Mouse (Mus musculus) intestine, embryonic 15.5 days (tissue): ENCODE data around the gene Nfkbia. TPM values are rescaled to one million over a fixed set of nuclear protein-coding genes. Genes with fewer than 3 reads are reported as not detected.
A peak's percentile ranks its signal among the peaks of the same experiment; 100 is the strongest.

Experiments
- ATAC-seq: fragments of 200-750 bp; cut with Nextera tagmentation; 2 replicates; pipeline ENCODE4 v1.8.0; 2017; ENCODE audit warnings: moderate TSS enrichment, moderate library complexity
- H3K27ac ChIP-seq: fragments of 300-500 bp; sonication (generic); 2 replicates; pipeline ENCODE4 v1.5.1; 2015; ENCODE audit warnings: mild to moderate bottlenecking, inconsistent platforms
- H3K27me3 ChIP-seq: fragments of 300-500 bp; sonication (generic); replicated peaks from 2 replicates; pipeline ENCODE4 v1.6.1; 2015; ENCODE audit warnings: inconsistent platforms
- H3K36me3 ChIP-seq: fragments of 300-500 bp; sonication (generic); 2 replicates; pipeline ENCODE4 v1.6.1; 2015; ENCODE audit warnings: inconsistent platforms
- H3K4me1 ChIP-seq: fragments of 300-500 bp; sonication (generic); replicated peaks from 2 replicates; pipeline ENCODE4 v1.6.1; 2015; ENCODE audit warnings: inconsistent platforms
- H3K4me2 ChIP-seq: fragments of 300-500 bp; sonication (generic); replicated peaks from 2 replicates; pipeline ENCODE4 v1.6.1; 2015; ENCODE audit warnings: mild to moderate bottlenecking, inconsistent platforms
- H3K4me3 ChIP-seq: fragments of 300-500 bp; sonication (generic); replicated peaks from 2 replicates; pipeline ENCODE4 v1.5.1; 2015; ENCODE audit warnings: inconsistent platforms
- H3K9ac ChIP-seq: fragments of 300-500 bp; sonication (generic); 2 replicates; pipeline ENCODE4 v1.6.1; 2015; ENCODE audit warnings: inconsistent platforms
- H3K9me3 ChIP-seq: fragments of 300-500 bp; sonication (generic); 2 replicates; pipeline ENCODE4 v1.6.1; 2016; ENCODE audit warnings: inconsistent platforms
- WGBS: fragments of 180-500 bp; shearing (Covaris S2); methylation state at CpG from one replicate; pipeline ENCODE4 v1.1.7; 2015; 5-methylcytosine and 5-hydroxymethylcytosine counted together
- polyA plus RNA-seq: library from polyadenylated mRNA; unstranded; fragments of >200 nt; fragmentation: Nextera tagmentation; extraction: Ambion mirVana; gene quantifications from 2 replicates; pipeline ENCODE4 v1.2.1, GENCODE M21; 2015

Gene Nfkbia
- polyA plus RNA-seq, 1 experiment from 2014 or later: 72.5 TPM

DNA sequence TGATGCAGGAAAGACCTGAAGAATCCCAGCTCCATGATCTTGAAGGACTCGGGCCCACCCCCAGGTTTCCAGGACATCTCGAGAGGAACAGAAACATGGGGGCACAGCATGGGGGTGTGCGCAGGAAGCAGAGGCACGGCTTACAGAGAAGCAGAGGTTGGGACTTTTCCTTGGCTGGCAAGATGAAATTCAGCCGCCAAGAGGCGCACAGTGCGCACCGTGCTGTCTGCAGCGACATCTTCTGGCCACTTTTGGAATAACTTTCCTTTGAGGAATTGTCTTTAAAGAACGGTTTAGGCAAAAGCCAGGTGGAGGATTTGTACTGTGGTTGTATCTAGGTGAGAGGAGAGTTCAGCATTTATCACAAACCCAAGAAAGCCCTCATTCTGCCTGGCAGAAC, 6.6 kb upstream of the Nfkbia start:
- Histone ChIP-seq H3K4me1 (no peaks in the 10 kb centered on the region), H3K4me2 (peak overlapping the region; percentile 40; the same call in 1 of the 2 replicates), H3K4me3 (no peak overlapping the region), H3K27ac (no peak overlapping the region), H3K9me3 (no peaks in the 10 kb centered on the region), H3K9ac (no peak overlapping the region), H3K27me3 (no peaks in the 10 kb centered on the region), H3K36me3 (no peaks in the 10 kb centered on the region)
- WGBS: under 1% methylated on average over 10 of the region's 10 CpGs
- peak; percentile 78 for ATAC-seq

DNA sequence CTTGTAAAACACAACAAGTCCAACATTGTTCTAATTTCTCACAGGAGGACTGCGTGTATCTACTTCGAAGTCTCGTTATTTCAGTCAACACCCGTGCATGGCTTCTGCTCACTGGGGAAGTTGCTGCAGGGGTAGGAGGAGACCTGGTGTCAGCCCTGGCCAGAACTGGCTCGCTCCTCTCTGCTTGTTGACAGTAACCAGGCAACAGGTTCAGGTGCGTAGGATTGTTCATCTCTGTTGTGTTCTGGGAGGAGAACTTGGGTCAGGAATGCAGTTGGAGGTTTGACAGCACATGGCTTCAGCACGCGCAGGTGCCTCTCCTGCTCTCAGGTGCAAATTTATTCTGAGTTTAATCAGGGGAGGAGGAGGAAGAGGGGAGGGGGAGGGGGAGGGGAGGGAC, 5.3 kb upstream of the Nfkbia start:
- no peaks in the 10 kb centered on the region for H3K9me3 ChIP-seq
- no peaks in the 10 kb centered on the region for H3K36me3 ChIP-seq
- no peak for ATAC-seq
- no peak overlapping the region for H3K27ac ChIP-seq
- no peak overlapping the region for H3K4me2 ChIP-seq
- H3K4me3 ChIP-seq: no peak overlapping the region
- no peak overlapping the region for H3K9ac ChIP-seq
- peaks cover 8% of the 10 kb centered on the region for H3K4me1 ChIP-seq
- 49% methylated on average over 8 of the region's 8 CpGs for WGBS
- no peaks in the 10 kb centered on the region for H3K27me3 ChIP-seq

DNA sequence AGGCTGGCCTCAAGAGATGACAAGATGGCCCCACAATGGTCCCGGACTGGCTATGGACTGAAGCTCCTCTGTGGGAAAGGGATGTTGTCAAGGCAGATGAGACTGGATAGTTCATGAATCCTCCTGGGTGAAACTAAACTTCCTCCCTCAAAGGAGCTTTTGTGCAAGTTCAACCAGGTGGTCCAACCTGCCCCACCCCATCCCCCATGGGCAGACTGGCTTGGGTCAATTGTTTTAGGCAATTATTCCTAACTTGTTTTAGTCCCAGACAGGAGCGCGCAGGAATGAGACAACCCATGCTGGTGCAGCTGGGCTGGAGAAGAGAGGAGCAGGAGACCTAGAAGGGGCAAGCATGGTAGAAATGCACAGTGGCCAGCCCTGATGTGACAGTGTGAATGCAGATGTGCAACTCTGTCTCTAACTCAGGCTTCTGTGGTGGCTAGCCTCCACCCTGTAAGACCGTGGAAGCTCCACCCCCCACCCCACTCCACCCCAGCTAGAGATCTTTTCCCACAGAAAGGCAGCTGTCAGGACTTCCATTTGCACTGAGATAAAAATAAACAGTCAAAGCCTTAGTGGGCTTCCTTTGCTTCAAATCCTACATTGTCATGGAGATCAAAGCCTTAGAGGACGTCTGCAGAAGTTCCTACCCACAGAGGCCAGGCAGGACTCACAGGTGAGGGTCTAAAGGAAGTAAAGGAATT, 3.6 kb upstream of the Nfkbia start:
- H3K36me3 ChIP-seq: no peaks in the 10 kb centered on the region
- no peak overlapping the region for H3K4me2 ChIP-seq
- no peak overlapping the region for H3K4me3 ChIP-seq
- no peaks in the 10 kb centered on the region for H3K27me3 ChIP-seq
- no peaks in the 10 kb centered on the region for H3K9me3 ChIP-seq
- H3K9ac ChIP-seq: no peak overlapping the region
- peaks cover 9% of the 10 kb centered on the region for H3K4me1 ChIP-seq
- 62% methylated on average over 5 of the region's 5 CpGs for WGBS
- no peak for ATAC-seq
- no peak overlapping the region for H3K27ac ChIP-seq

DNA sequence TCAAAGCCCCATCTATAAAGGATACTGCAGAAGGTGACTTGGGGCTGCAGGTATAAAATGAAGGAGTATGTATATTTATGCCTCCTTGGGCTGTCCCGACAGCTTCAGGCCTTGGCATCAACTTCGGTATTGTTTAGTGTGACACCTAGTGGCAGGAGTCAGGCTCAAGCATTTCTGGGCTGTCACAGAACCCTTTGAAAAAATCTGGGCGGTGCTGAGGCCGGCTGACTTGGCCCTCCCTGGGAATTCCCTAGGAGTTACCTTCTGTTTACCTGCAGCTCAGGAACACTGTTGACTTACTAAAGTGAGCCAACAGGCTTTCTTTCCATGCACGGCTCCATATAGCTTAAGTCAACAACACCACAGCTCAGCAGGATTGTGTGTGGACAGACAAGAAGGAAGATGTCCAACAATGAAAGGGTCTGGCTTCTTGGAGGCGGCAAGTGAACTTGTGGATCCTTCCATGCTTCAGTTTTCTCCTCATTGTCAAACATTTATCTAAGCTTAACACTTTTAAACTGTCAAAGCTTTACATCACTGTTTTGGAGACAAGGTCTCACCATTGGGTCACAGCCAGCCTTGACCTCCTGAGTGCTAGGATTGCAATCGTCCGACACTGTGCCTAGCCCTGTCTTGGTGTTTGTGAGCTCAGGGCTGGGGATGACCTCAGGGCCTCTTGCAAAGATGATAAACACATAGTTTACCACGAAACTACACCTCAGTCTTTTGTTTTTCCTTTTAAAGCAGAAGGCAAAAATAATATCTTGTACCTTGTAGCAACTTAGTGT, 2.9 kb upstream of the Nfkbia start:
- 33% methylated on average over 9 of the region's 9 CpGs for WGBS
- no peaks in the 10 kb centered on the region for H3K36me3 ChIP-seq
- no peaks in the 10 kb centered on the region for H3K9me3 ChIP-seq
- peaks cover 15% of the 10 kb centered on the region for H3K4me1 ChIP-seq
- H3K27ac ChIP-seq: no peak overlapping the region
- no peak for ATAC-seq
- H3K27me3 ChIP-seq: no peaks in the 10 kb centered on the region
- H3K4me3 ChIP-seq: no peak overlapping the region
- H3K4me2 ChIP-seq: no peak overlapping the region
- no peak overlapping the region for H3K9ac ChIP-seq

DNA sequence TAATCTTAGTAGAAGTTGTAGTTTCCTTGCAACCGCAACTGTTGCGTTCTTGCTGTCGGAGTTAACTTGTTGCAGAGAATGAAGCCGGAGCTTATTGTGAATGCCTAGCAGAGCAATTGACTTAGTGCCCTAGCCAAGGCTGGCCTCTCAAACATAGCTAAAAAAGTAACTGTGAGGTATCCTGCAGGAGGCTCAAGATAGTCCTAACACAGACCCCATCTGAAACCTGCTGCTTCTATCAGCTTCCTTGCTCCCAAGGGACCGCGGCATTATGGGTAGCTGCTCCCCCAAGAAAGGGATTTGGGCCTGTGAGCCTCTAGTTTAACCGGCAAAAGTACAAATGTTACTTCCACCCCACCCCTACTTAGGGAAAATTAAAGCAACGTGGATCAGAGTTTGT, 934 bp upstream of the Nfkbia start:
- no peaks in the 10 kb centered on the region for H3K9me3 ChIP-seq
- H3K36me3 ChIP-seq: peaks cover 5% of the 10 kb centered on the region; the same call in 1 of the 2 replicates
- WGBS: 39% methylated on average over 8 of the region's 8 CpGs
- peak overlapping the region; percentile 100 for H3K27ac ChIP-seq
- H3K4me2 ChIP-seq: peak overlapping the region; percentile 86
- ATAC-seq: no peak
- no peaks in the 10 kb centered on the region for H3K27me3 ChIP-seq
- peaks cover 23% of the 10 kb centered on the region for H3K4me1 ChIP-seq
- peak overlapping the region; percentile 97; the same call in 1 of the 2 replicates for H3K9ac ChIP-seq
- no peak overlapping the region for H3K4me3 ChIP-seq

- no peaks in the 10 kb centered on the region for H3K9me3 ChIP-seq
- H3K36me3 ChIP-seq: peaks cover 5% of the 10 kb centered on the region; the same call in 1 of the 2 replicates
- peak overlapping the region; percentile 100 for H3K27ac ChIP-seq
- H3K4me1 ChIP-seq: peaks cover 23% of the 10 kb centered on the region
- H3K27me3 ChIP-seq: no peaks in the 10 kb centered on the region
- no peak for ATAC-seq
- peak overlapping the region; percentile 92 for H3K4me3 ChIP-seq
- peak overlapping the region; percentile 86 for H3K4me2 ChIP-seq
- H3K9ac ChIP-seq: peak overlapping the region; percentile 97
- WGBS: under 1% methylated on average over 12 of the region's 12 CpGs
These were observed 494 bp upstream of the Nfkbia start for GRCm38 (mm10) chr12:55492941-55493340.

DNA sequence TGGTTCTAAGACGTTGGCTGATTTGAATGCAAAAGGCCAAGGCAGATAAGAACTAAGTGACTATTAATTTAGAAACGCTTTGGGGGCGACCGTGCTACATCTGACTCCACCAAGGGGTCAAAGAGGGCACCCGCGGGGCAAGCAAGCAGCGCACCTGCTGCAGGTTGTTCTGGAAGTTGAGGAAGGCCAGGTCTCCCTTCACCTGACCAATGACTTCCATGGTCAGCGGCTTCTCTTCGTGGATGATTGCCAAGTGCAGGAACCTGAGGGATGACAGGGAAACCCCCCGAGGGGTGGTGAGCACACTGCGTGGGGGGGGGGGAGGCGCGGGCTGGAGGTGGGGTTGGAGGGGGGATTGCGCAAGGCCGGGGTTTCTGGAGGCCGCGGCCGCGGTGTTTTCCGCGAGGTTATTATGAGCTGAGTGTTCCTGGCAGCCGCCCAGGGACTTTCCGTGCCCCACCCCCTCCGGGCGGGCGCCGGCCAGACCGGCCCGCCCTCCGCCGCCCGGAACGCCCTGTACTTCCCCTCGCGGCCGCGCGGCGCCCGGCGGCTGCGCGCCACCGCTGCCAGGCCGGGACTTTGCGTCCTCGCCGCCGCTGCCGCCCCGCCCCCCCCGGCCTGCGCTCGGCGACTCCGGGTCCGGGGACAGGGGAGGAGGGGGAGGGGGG, 797 bp downstream of the Nfkbia start:
- Histone ChIP-seq H3K9ac (peak overlapping the region; percentile 97), H3K4me2 (peak overlapping the region; percentile 86), H3K27me3 (no peaks in the 10 kb centered on the region), H3K9me3 (no peaks in the 10 kb centered on the region), H3K4me1 (peaks cover 23% of the 10 kb centered on the region), H3K36me3 (peaks cover 7% of the 10 kb centered on the region; the same call in 1 of the 2 replicates), H3K4me3 (peak overlapping the region; percentile 92), H3K27ac (peak overlapping the region; percentile 100)
- peak; percentile 91 for ATAC-seq
- 1% methylated on average over 47 of the region's 57 CpGs for WGBS

DNA sequence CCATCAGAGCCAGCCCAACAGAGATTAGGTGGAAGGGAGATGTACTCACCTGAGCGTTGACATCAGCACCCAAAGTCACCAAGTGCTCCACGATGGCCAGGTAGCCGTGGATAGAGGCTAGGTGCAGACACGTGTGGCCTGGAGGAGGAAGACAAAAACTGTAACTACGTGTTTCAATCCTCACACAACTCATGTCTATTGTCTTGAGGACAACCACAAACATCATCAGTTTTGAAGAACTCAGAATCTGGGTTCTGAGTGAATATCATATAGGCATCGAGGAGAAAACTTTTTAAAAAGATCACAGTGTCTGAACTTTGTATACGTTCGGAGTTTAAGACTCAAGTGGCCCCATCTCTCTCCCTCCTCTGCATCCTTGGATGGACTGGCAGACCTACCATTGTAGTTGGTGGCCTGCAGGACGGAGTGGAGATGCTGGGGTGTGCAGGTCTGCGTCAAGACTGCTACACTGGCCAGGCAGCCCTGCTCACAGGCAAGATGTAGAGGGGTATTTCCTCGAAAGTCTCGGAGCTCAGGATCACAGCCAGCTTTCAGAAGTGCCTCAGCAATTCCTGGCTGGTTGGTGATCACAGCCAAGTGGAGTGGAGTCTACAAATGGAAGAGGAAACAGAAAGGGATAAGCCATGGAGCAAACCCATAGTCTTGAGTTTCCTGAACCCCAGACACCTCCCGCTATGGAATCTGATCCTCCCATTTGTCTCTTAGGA, 1.6 kb downstream of the Nfkbia start:
- WGBS: 69% methylated on average over 13 of the region's 13 CpGs

GRCm38 (mm10) chr12:55489986-55490721, 2.3 kb downstream of the Nfkbia start:
- Histone ChIP-seq H3K9ac (no peak overlapping the region), H3K9me3 (no peaks in the 10 kb centered on the region), H3K36me3 (peaks cover 7% of the 10 kb centered on the region; the same call in 1 of the 2 replicates), H3K27ac (0 out of 2 replicates have a peak overlapping the region, but pooled peaks have one; percentile 0), H3K4me3 (peak overlapping the region; percentile 10), H3K4me2 (peak overlapping the region; percentile 86), H3K4me1 (peaks cover 23% of the 10 kb centered on the region), H3K27me3 (no peaks in the 10 kb centered on the region)
- 61% methylated on average over 14 of the region's 14 CpGs for WGBS
- ATAC-seq: no peak

More for the DNA sequence above, 1.6 kb downstream of the Nfkbia start:
- Histone ChIP-seq H3K27ac (peak overlapping the region; percentile 100), H3K36me3 (peaks cover 7% of the 10 kb centered on the region; the same call in 1 of the 2 replicates), H3K4me3 (peak overlapping the region; percentile 92), H3K9me3 (no peaks in the 10 kb centered on the region), H3K4me1 (peaks cover 23% of the 10 kb centered on the region), H3K4me2 (peak overlapping the region; percentile 86), H3K27me3 (no peaks in the 10 kb centered on the region), H3K9ac (peak overlapping the region; percentile 97; the same call in 1 of the 2 replicates)
- ATAC-seq: no peak

- Histone ChIP-seq H3K4me3 (no peak overlapping the region), H3K36me3 (peaks cover 7% of the 10 kb centered on the region; the same call in 1 of the 2 replicates), H3K9me3 (no peaks in the 10 kb centered on the region), H3K4me1 (peaks cover 23% of the 10 kb centered on the region), H3K4me2 (no peak overlapping the region), H3K27me3 (no peaks in the 10 kb centered on the region), H3K27ac (0 out of 2 replicates have a peak overlapping the region, but pooled peaks have one; percentile 33), H3K9ac (no peak overlapping the region)
- no peak for ATAC-seq
- WGBS: 80% methylated on average over 13 of the region's 13 CpGs
These were observed 3.6 kb downstream of the Nfkbia start for GRCm38 (mm10) chr12:55488661-55489447.
